Mouse (Mus musculus) brain, embryonic 14.5 days (tissue): Measurements from ENCODE around the gene Nacc1. TPM values are rescaled to one million over a fixed set of nuclear protein-coding genes. Genes with fewer than 3 reads are reported as not detected.
"Not testable (repeated sequence)": the region's sequence is repeated elsewhere in the genome, so short reads cannot be mapped to it uniquely, and the experiment has no call there.

ENCODE experiments used
- DNase-seq: peaks from one replicate; pipeline ENCODE4 v3.0.0-alpha.2; 2011; ENCODE audit warnings: low read depth
- CTCF ChIP-seq: fragments of 200-500 bp; IDR thresholded peaks from 2 replicates; pipeline ENCODE4 v1.5.1; 2012; ENCODE audit warnings: inconsistent platforms, mild to moderate bottlenecking, moderate library complexity, borderline replicate concordance; ENCODE audit not compliant: insufficient read depth, insufficient read length; ENCODE audit errors: extremely low read depth
- POLR2A ChIP-seq: fragments of 200-500 bp; IDR thresholded peaks from 2 replicates; pipeline ENCODE4 v1.6.1; 2012; ENCODE audit warnings: mild to moderate bottlenecking, inconsistent platforms, borderline replicate concordance; ENCODE audit not compliant: poor library complexity, insufficient read depth, insufficient read length, severe bottlenecking; ENCODE audit errors: extremely low read depth
- polyA plus RNA-seq: library from polyadenylated mRNA; depleted of rRNA; stranded (reverse); fragments of >200 nt; gene quantifications from 2 replicates; pipeline ENCODE4 v1.2.3, GENCODE M21; 2012; rRNA removed

Nacc1 gene
- polyA plus RNA-seq, 1 experiment, result 87.0 TPM

- TF ChIP-seq POLR2A (no peak), CTCF (no peak)
- no peak for DNase-seq
Observed at GRCm38 (mm10) chr8:84631813-84632212, 55.8 kb downstream of the Nacc1 start.

- DNase-seq, result no peak
- TF ChIP-seq POLR2A (no peak), CTCF (no peak)
Observed at GRCm38 (mm10) chr8:84630145-84630544, 57.5 kb downstream of the Nacc1 start.

GRCm38 (mm10) chr8:84629586-84629985 lies 58.1 kb downstream of the Nacc1 start:
- DNase-seq, result no peak
- TF ChIP-seq POLR2A (no peak), CTCF (no peak)

GRCm38 (mm10) chr8:84623425-84623824 lies 64.2 kb downstream of the Nacc1 start:
- not testable (repeated sequence) for DNase-seq

- no peak for DNase-seq
- no peak for TF ChIP-seq CTCF
- no peak for TF ChIP-seq POLR2A
Observed at GRCm38 (mm10) chr8:84621102-84621625, 66.5 kb downstream of the Nacc1 start.

Other genes with a start within 250 kb of the Nacc1 start
- 7.3 and 11.0 TPM in 2 replicates for gene Ier2, start 25.0 kb downstream of the Nacc1 start, polyA plus RNA-seq
- 113 and 120 TPM in 2 replicates for gene Trmt1, start 1.6 kb downstream of the Nacc1 start, polyA plus RNA-seq
- gene Lyl1, start 13.6 kb upstream of the Nacc1 start, polyA plus RNA-seq, result 3.4 and 4.7 TPM in 2 replicates
- gene G430095P16Rik, start 35.1 kb upstream of the Nacc1 start, polyA plus RNA-seq, result 0.92 and 1.5 TPM in 2 replicates
- gene Nfix, start 112.5 kb upstream of the Nacc1 start, polyA plus RNA-seq, result 34.0 and 46.8 TPM in 2 replicates
- 8.0 and 8.9 TPM in 2 replicates for gene Dand5, start 135.0 kb upstream of the Nacc1 start, polyA plus RNA-seq
- gene Gadd45gip1, start 143.7 kb upstream of the Nacc1 start, polyA plus RNA-seq, result 30.1 and 39.2 TPM in 2 replicates
- 63.7 and 66.0 TPM in 2 replicates for gene Rad23a, start 152.8 kb upstream of the Nacc1 start, polyA plus RNA-seq
- gene Calr, start 159.1 kb upstream of the Nacc1 start, polyA plus RNA-seq, result 374 and 466 TPM in 2 replicates
- gene Farsa, start 169.1 kb upstream of the Nacc1 start, polyA plus RNA-seq, result 109 and 153 TPM in 2 replicates
- 15.1 and 24.2 TPM in 2 replicates for gene Syce2, start 184.2 kb upstream of the Nacc1 start, polyA plus RNA-seq
- gene Gcdh, start 206.1 kb upstream of the Nacc1 start, polyA plus RNA-seq, result 41.9 and 55.4 TPM in 2 replicates
- 0.66 and 0.77 TPM in 2 replicates for gene Klf1, start 214.1 kb upstream of the Nacc1 start, polyA plus RNA-seq
- 5.1 and 6.8 TPM in 2 replicates for gene Dnase2a, start 220.7 kb upstream of the Nacc1 start, polyA plus RNA-seq
- gene Mast1, start 249.5 kb upstream of the Nacc1 start, polyA plus RNA-seq, result 133 and 166 TPM in 2 replicates